In genomic region chr6:80733416-80733815, GRCm38 (mm10) we compare ENCODE assay signal across 33 mouse cellular contexts.
"Had no signal": no experiment of that assay in that cellular context is flagged by ENCODE, and none has a peak within 500 bp of the region (broad histone marks: within the 10 kb centered on the region; RNA-seq: fewer than 3 reads in every experiment).

No protein-coding gene starts in this region.

- H3K4me1 ChIP-seq: heart, embryonic 10.5 days; heart, embryonic 12.5 days; heart, embryonic 13.5 days; heart, embryonic 15.5 days; hindbrain, embryonic 10.5 days; hindbrain, embryonic 12.5 days; hindbrain, embryonic 13.5 days; hindbrain, embryonic 15.5 days; kidney, embryonic 15.5 days had no signal

- H3K27ac ChIP-seq: heart, embryonic 10.5 days; heart, embryonic 13.5 days; heart, embryonic 15.5 days; hindbrain, embryonic 10.5 days; hindbrain, embryonic 12.5 days; hindbrain, embryonic 13.5 days; hindbrain, embryonic 14.5 days; hindbrain, embryonic 15.5 days; hindbrain, postnatal 0 days; kidney, embryonic 15.5 days; kidney, postnatal 0 days; left cerebral cortex, adult 2 months had no signal

- DNase-seq: heart, postnatal 10 days; heart, postnatal 14 days; heart, postnatal 36 days; heart, postnatal 4 days; kidney, adult 11 months; kidney, adult 18-20 months; kidney, adult 2 months; kidney, adult 8-10 months; kidney, adult 9 months; kidney, postnatal 10 days; kidney, postnatal 14 days; kidney, postnatal 25 days; kidney, postnatal 36 days; kidney, postnatal 4 days; layer of hippocampus, postnatal 36 days had no signal

- H3K9me3 ChIP-seq: heart, embryonic 10.5 days; heart, embryonic 12.5 days; heart, embryonic 13.5 days; heart, embryonic 15.5 days; hindbrain, embryonic 10.5 days; hindbrain, embryonic 12.5 days; hindbrain, embryonic 13.5 days; hindbrain, embryonic 15.5 days; kidney, embryonic 15.5 days had no signal

- H3K9ac ChIP-seq: heart, embryonic 12.5 days; heart, embryonic 13.5 days; heart, embryonic 15.5 days; hindbrain, embryonic 12.5 days; hindbrain, embryonic 13.5 days; hindbrain, embryonic 14.5 days; hindbrain, embryonic 15.5 days; kidney, embryonic 15.5 days had no signal

- ATAC-seq: hindbrain, embryonic 16.5 days; hindbrain, postnatal 0 days; inflammation-experienced regulatory T-cells, adult 6 months; intestine, embryonic 16.5 days; intestine, postnatal 0 days had no signal

- H3K27me3 ChIP-seq: heart, embryonic 12.5 days; heart, embryonic 13.5 days; heart, embryonic 15.5 days; hindbrain, embryonic 12.5 days; hindbrain, embryonic 13.5 days; hindbrain, embryonic 15.5 days; kidney, embryonic 15.5 days had no signal

- H3K36me3 ChIP-seq: heart, embryonic 10.5 days; heart, embryonic 12.5 days; heart, embryonic 13.5 days; heart, embryonic 15.5 days; hindbrain, embryonic 10.5 days; hindbrain, embryonic 12.5 days; hindbrain, embryonic 13.5 days; hindbrain, embryonic 15.5 days; kidney, embryonic 15.5 days had no signal

- H3K4me3 ChIP-seq: heart, embryonic 10.5 days; heart, embryonic 12.5 days; heart, embryonic 13.5 days; heart, embryonic 15.5 days; hindbrain, embryonic 10.5 days; hindbrain, embryonic 12.5 days; hindbrain, embryonic 13.5 days; hindbrain, embryonic 15.5 days; kidney, embryonic 15.5 days; left cerebral cortex, adult 2 months had no signal

- H3K4me2 ChIP-seq: heart, embryonic 11.5 days; heart, embryonic 12.5 days; heart, embryonic 13.5 days; heart, embryonic 15.5 days; hindbrain, embryonic 12.5 days; hindbrain, embryonic 13.5 days; hindbrain, embryonic 14.5 days; hindbrain, embryonic 15.5 days; kidney, embryonic 15.5 days had no signal
